Mouse (Mus musculus): ENCODE measurements around the gene Aacs.

Gene Aacs

GRCm38 (mm10) chr5:125492379-125493092 lies 16.9 kb downstream of the Aacs start:
- DNase-seq (ENCODE audit: low spot score in 2 of 2): no peak

- no peak for DNase-seq (ENCODE audit: low spot score in 2 of 2)
Measured at GRCm38 (mm10) chr5:125493093-125493423, 17.4 kb downstream of the Aacs start.

GRCm38 (mm10) chr5:125495655-125496054 lies 20.0 kb downstream of the Aacs start:
- no peak for DNase-seq (ENCODE audit: low spot score in 2 of 2)

GRCm38 (mm10) chr5:125497821-125498600 lies 22.4 kb downstream of the Aacs start:
- DNase-seq (ENCODE audit: low spot score in 2 of 2): peak in 1 of 2 experiments; percentile 86

GRCm38 (mm10) chr5:125501505-125501904 lies 25.9 kb downstream of the Aacs start:
- no peak for DNase-seq (ENCODE audit: low spot score in 2 of 2)

GRCm38 (mm10) chr5:125502186-125502585 lies 26.6 kb downstream of the Aacs start:
- no peak for DNase-seq (ENCODE audit: low spot score in 2 of 2)

GRCm38 (mm10) chr5:125503628-125504027 lies 28.0 kb downstream of the Aacs start:
- no peak for DNase-seq (ENCODE audit: low spot score in 2 of 2)

- DNase-seq (ENCODE audit: low spot score in 2 of 2): no peak
Measured at GRCm38 (mm10) chr5:125504692-125505091, 29.1 kb downstream of the Aacs start.

- DNase-seq (ENCODE audit: low spot score in 2 of 2): peak in 1 of 2 experiments; percentile 56
Measured at GRCm38 (mm10) chr5:125505968-125506367, 30.4 kb downstream of the Aacs start.

- DNase-seq (ENCODE audit: low spot score in 2 of 2): no peak
Measured at GRCm38 (mm10) chr5:125507582-125507981, 32.0 kb downstream of the Aacs start.

- no peak for DNase-seq (ENCODE audit: low spot score in 2 of 2)
Measured at GRCm38 (mm10) chr5:125508006-125508405, 32.4 kb downstream of the Aacs start.

- DNase-seq (ENCODE audit: low spot score in 2 of 2): no peak
Measured at GRCm38 (mm10) chr5:125509541-125509940, 33.9 kb downstream of the Aacs start.

GRCm38 (mm10) chr5:125515006-125515405 lies 39.4 kb downstream of the Aacs start:
- DNase-seq (ENCODE audit: low spot score in 2 of 2): no peak

- DNase-seq (ENCODE audit: low spot score in 2 of 2): peak in 1 of 2 experiments; percentile 65
Measured at GRCm38 (mm10) chr5:125518640-125519039, 43.0 kb downstream of the Aacs start.

- peak in 1 of 2 experiments; percentile 66 for DNase-seq (ENCODE audit: low spot score in 2 of 2)
Measured at GRCm38 (mm10) chr5:125520930-125521590, 45.4 kb downstream of the Aacs start.

GRCm38 (mm10) chr5:125523361-125523760 lies 47.7 kb downstream of the Aacs start:
- DNase-seq (ENCODE audit: low spot score in 2 of 2): no peak

GRCm38 (mm10) chr5:125525516-125525915 lies 49.9 kb downstream of the Aacs start:
- no peak for DNase-seq (ENCODE audit: low spot score in 2 of 2)

GRCm38 (mm10) chr5:125526464-125526863 lies 50.9 kb downstream of the Aacs start:
- no peak for DNase-seq (ENCODE audit: low spot score in 2 of 2)

GRCm38 (mm10) chr5:125529109-125529508 lies 53.5 kb downstream of the Aacs start:
- DNase-seq (ENCODE audit: low spot score in 2 of 2): peak in 1 of 2 experiments; percentile 88

GRCm38 (mm10) chr5:125531634-125532033 lies 56.0 kb downstream of the Aacs start, which contains the start of gene Tmem132b:
TSS of gene Tmem132b (plus strand) at chr5:125531774.
- DNase-seq (ENCODE audit: low spot score in 2 of 2): peak in 1 of 2 experiments; percentile 68

- DNase-seq (ENCODE audit: low spot score in 2 of 2): peak in 1 of 2 experiments; percentile 68
Measured at GRCm38 (mm10) chr5:125532191-125532544, 56.6 kb downstream of the Aacs start.

- DNase-seq (ENCODE audit: low spot score in 2 of 2): no peak
Measured at GRCm38 (mm10) chr5:125532545-125533224, 57.1 kb downstream of the Aacs start.
